Mouse (Mus musculus): ENCODE measurements at regions not wholly inside any gene's neighbourhood (a gene's known extent, or its start where the extent isn't known, plus 50 kb on each side); places are given as distances from the start of the nearest gene placed in this dataset.

DNA sequence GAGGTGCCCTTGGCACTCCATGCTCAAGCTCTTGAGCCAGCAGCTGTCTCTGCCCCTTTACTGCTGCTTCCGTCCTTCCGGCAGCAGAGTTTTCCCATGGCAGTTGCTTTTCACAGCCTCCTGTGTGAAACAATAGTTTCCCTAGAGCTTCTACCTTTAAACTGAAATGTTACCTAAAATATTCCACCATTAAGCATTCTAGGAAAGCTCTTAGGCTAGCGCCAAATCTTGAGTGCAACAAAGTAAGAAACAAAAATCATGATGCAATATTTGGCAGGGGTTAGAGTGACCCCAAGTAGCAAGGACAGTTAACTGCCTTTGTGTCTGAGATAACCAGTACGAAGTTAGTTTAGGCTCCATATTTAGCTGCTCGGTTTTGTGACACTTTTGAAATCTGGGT, 830.3 kb upstream of the Tenm2 start:
- no peak for DNase-seq (ENCODE audit: extremely low spot score in 1 of 2, low spot score in 2 of 2)
- intact Hi-C loops (cut with DNase I): no loop called here

DNA sequence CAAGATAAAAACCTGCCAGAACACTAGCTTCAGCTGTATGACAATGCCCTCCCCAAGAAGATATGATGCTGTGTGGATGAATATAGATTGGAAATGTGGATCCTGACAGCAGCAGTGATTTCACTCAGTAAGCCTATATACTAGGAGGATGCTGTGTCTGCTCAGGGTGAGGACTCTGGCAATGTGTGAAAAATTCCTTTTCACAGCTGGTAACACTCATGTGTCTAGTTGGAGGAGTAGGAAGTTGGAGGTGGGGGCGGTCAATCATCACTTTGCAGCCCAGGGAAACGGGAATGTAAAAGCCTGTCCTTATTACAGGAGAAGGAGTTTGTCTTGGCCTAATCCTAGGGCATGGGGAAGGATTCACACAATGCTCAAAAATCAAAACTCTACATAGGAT, 824.3 kb upstream of the Tenm2 start:
- no peak for DNase-seq (ENCODE audit: extremely low spot score in 1 of 2, low spot score in 2 of 2)
- intact Hi-C loops (cut with DNase I): no loop called here

DNA sequence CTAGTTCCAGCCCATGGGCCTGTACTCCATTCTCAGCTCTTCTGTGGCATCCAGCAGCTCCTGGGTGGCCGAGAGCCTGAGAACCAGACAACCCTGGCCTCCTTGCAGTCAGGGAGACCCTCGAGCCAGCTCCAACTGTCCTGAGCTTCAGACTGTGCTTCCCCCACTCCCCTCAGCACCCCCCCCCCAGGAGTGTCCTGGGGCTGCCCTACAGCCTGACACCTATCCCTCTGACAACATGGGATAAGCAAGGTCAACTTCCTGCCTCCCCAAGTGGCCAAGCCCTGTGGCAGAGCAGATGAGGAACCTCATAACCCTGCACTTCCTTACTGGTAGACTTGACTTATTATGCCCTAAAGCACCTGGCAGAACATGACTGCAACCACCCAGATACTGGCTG, 823.1 kb upstream of the Tenm2 start:
- DNase-seq (ENCODE audit: extremely low spot score in 1 of 2, low spot score in 2 of 2): no peak
- intact Hi-C loops (cut with DNase I): no loop called here

DNA sequence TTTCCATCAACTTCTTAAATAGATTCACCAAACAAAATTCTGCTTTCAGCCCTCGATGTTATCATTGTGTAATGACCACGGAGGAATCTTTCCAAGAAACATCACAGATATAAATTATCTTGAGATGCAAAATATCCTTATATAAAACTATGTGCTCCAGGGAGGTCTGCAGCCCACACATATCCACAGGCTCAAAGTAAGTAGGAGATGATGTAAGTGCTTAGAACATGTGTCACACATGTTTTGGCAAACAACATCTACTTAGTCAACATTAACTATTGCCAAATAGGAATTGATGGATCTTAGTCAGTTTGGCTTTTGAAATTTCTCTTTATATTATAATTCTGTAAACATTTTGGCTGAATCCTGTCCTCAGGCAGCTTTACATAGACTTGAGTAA, 800.8 kb upstream of the Tenm2 start:
- intact Hi-C loops (cut with DNase I): no loop called here
- no peak for DNase-seq (ENCODE audit: extremely low spot score in 1 of 2, low spot score in 2 of 2)

DNA sequence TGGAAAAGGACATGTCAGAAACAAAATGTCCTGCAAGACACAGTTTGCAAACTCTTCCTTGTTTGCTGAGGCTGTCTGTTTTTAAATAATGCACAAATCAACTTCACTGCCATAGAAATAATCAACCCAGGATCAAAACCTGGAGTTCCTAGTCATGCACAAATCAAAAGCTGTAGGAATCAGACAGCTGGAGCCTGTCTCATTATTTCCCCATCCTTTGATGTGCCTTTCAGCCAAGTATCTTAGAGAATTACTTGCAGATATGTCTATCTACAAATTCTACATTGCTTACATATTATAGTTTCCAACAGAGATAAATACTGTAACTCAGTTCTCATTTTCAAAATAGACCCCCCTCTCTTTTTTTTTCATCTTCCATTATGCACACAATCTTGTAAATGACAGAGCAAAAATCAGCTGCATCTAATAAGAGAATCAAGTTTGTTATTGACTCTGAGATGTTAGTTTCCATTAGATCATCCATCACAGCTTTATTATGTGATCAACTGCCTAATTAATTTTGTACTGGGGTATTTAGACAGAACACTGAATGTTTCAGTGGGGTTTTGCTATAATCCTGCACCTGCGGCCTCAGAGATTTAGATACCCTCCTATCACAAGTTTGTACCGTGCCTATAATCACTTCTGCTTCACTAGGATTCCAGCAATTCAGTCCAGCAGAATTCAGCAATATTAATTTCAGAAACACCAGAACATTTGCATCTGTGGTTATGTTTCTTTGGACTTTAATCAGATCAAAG, 798.9 kb upstream of the Tenm2 start:
- intact Hi-C loops (cut with DNase I): no loop called here
- DNase-seq (ENCODE audit: extremely low spot score in 1 of 2, low spot score in 2 of 2): no peak

DNA sequence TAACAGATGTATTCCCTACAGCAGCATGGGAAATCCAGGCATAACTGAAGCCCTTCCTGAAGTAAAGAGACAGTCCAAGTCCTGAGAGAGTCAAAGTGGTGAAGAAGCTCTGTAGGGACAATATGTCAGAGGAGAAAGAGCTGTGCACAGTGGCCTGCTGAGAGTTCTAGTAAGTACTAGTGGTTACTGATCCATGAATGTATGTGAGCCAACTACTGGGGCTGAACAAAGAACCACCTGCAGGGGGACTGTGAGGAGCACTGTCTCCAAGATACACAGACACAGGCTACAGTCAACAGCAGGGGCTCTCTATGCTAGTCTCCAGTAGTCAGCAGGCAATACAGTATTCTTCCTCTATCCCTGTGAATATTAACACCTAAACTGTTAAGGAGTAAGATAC, 785.9 kb upstream of the Tenm2 start:
- DNase-seq (ENCODE audit: extremely low spot score in 1 of 2, low spot score in 2 of 2): no peak
- intact Hi-C loops (cut with DNase I): no loop called here

DNA sequence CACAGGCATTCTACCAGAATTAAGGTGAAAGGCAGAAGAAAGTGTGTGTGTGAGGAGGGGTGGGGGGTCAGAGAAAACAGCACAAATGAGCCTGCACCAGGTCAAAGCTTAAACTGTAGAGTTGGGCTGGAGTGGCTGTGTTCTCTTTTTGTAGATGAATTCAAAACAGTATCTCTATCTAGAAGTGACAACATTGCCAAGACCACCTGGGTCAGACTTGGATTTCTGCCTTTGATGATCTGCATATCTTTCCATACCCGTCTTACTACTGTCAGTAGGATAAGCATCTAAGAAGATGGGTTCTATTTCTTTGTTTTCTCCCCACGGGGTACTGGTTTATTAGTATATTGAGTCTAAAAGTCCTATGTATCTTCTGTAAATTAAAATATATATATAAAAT, 742.4 kb upstream of the Tenm2 start:
- intact Hi-C loops (cut with DNase I): no loop called here
- no peak for DNase-seq (ENCODE audit: extremely low spot score in 1 of 2, low spot score in 2 of 2)

DNA sequence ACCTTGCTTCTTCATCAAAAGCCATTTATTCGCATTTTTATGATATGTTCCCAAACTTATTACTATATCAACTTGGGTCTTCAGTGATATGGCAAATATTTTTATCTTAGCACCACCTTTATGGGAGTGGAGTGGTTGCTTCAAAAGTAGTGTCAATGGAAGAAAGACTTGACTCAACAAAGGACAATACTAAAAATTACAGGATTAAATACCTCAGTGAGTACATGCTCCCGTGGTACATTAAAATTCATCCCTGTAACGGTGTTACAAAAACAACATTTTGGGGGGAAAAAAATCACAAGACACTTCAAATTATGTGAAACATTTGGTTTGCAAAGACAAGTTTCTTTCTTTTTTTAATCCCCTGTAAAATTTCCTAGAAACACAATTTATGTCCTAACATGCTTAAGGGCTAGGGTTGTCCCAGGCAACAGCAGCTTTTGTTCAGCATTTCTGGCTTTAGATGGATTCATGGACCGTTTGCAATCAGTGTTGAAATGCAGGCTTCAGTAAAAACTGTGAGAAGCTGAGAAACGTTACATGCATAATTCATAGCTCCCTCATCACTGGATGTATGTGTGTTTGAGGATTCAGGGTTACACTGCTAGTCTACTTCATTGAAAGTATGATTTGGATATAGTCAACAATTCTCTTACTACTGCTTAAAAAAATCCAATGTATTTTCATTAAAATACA, 700.8 kb upstream of the Tenm2 start:
- intact Hi-C loops (cut with DNase I): no loop called here

DNA sequence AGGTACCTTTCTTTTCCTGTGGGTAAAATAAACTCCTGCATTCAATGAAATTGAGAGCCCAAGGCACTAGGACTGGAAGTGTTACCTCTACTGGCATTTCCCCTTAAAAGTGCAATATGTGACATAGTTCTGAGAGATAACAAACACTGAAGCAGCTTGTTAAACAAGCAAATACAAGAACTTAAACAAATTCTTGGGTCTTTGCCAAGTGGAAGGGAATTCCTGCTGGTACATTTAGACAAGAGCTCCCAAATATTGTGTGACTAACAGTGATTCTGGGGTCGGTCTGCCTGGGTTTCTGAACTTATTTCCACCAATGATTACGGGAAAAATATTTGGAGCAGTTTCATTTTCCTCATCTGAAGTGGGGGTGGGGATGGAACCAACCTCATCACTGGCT, 677.4 kb upstream of the Tenm2 start:
- DNase-seq (ENCODE audit: extremely low spot score in 1 of 2, low spot score in 2 of 2): no peak
- intact Hi-C loops (cut with DNase I): no loop called here

More for the DNA sequence above, 700.8 kb upstream of the Tenm2 start:
- DNase-seq (ENCODE audit: extremely low spot score in 1 of 2, low spot score in 2 of 2): peak in 1 of 2 experiments; percentile 7

DNA sequence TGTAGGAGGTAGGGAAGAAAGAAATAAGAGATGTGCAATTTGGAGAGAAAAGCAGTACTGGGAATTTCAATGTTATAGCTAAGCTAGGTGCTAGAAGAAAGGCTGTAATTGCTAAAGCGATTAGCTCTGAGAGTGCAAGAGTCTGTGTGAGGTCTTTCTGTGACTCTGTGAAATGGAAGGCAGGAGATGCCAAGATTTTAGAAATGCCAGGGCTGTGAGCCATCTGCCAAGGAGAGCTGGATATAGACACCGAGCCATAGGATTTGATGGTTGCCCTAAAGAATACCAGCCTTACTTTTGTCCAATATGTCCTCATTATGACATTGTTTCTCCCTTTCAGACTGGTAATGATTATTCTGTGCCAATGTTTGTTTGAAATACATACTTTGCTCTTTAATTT, 669.2 kb upstream of the Tenm2 start:
- DNase-seq (ENCODE audit: extremely low spot score in 1 of 2, low spot score in 2 of 2): no peak
- intact Hi-C loops (cut with DNase I): no loop called here

DNA sequence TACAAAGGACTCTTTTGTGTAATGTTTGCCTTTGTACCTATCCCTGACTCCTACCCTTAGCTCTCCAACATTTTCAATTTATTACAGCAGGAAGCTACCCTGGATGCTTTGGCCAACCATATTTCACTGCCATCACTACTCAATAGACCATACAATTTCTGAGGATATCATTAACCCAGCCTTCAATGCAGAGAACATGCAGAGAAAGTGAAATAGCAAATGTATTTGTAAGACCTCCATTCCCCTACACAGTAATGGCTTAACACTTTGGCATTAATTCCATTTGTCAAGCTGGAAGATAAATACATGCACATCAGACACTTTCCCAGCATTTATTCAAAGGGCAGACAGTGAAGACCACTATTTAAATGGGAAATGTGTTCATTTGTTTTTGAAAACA, 661.9 kb upstream of the Tenm2 start:
- no peak for DNase-seq (ENCODE audit: extremely low spot score in 1 of 2, low spot score in 2 of 2)
- intact Hi-C loops (cut with DNase I): no loop called here

DNA sequence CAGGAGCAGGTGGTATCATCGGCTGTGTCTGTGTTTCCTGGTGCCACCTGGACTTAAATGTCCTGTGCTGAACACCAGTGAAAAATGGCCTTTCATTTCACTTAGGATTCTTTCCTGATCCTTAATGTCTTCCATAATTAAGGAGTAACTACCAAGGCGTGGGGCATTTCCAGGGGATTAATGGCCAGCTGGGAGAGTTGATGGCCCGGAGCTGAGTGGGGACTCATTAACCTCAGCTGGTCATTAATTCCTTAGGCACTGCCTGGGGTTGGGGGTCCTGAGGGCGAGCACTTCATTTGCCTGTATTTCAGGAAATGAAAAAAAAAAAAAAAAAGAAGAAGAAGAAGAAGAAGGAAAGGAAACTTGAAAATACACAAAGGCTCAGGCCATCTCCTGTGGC, 647.0 kb upstream of the Tenm2 start:
- intact Hi-C loops (cut with DNase I): no loop called here
- no peak for DNase-seq (ENCODE audit: extremely low spot score in 1 of 2, low spot score in 2 of 2)

DNA sequence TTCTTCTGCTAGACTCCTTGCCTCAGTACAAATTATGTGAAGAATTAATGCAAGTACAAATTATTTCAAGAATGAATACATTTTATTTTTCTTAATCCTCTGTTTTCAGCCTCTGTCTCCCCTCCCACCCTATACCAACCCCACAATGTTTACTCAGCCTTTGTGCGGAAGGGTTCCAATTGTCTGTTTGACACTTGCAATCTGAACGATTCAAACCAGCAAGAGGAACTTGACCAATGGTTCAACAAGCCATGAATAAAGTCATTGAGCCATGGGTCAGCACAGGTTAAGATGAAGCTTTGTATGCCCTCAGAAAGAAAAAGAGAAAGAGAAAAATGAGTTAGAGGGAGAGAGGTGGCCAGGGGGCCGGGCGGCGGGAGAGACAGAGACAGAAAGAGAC, 601.5 kb upstream of the Tenm2 start:
- intact Hi-C loops (cut with DNase I): no loop called here

DNA sequence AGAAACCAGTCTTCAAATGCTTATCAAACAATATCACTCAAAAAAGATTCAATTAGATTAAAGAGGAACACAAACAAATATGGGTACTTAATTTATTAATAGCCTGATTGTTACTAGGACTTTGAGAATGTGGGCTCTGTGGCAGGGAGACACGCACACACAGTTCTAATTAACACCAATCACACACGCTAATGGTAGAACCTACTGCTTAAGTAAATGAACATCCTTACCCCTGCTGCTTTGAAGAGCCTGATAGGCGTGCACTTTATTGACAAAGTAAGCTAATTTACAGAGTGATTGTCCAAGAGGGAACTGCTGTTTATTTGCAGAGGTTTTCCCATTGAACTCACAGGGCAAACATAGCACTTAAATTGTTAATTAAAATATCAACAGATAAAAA, 595.2 kb upstream of the Tenm2 start:
- intact Hi-C loops (cut with DNase I): no loop called here
- no peak for DNase-seq (ENCODE audit: extremely low spot score in 1 of 2, low spot score in 2 of 2)

More for the DNA sequence above, 601.5 kb upstream of the Tenm2 start:
- DNase-seq (ENCODE audit: extremely low spot score in 1 of 2, low spot score in 2 of 2): no peak

DNA sequence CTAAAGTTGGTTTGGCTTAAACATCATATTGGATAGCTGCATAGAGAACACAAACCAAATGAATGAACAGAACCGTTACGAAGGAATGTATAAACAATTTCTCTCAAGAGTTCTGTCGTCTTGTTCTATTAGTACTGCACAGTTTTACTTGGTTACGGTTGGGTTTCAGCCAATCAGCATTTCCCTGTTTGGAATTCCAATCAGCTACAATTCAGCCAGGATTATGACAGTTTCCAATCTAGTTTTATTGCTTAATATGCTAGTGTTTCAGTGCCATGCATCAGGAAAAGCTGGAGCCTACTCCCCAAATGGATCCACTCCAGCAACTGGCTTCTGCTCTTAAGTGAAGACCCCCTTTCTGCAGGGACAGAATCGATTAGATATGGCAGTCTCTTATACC, 571.0 kb upstream of the Tenm2 start:
- intact Hi-C loops (cut with DNase I): no loop called here

DNA sequence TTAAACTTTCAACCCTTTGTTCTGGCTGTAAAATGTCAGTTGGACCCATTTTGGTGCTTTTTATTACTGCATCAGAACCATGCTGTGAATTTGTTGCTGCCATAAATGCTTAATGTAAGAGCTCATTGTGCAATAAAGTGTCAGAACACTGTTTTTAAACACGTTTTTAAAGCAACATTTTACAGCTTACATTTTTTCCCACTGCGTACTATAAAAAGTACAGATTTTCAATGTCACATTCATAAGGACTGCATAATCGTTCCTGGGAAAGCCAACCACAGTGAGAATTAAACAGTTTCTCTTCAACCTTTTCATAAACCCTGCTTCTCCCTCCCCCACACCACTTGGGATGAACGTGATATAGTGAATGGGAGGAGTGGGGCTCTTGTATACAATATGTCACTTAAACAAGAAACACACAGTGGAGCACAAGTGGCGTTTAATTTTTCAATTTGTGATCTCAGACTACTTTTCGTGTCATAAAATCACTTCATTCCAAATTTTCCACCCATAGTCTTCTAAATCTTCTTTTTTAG, 563.1 kb upstream of the Tenm2 start:
- intact Hi-C loops (cut with DNase I): no loop called here
- DNase-seq (ENCODE audit: extremely low spot score in 1 of 2, low spot score in 2 of 2): no peak

More for the DNA sequence above, 571.0 kb upstream of the Tenm2 start:
- no peak for DNase-seq (ENCODE audit: extremely low spot score in 1 of 2, low spot score in 2 of 2)

DNA sequence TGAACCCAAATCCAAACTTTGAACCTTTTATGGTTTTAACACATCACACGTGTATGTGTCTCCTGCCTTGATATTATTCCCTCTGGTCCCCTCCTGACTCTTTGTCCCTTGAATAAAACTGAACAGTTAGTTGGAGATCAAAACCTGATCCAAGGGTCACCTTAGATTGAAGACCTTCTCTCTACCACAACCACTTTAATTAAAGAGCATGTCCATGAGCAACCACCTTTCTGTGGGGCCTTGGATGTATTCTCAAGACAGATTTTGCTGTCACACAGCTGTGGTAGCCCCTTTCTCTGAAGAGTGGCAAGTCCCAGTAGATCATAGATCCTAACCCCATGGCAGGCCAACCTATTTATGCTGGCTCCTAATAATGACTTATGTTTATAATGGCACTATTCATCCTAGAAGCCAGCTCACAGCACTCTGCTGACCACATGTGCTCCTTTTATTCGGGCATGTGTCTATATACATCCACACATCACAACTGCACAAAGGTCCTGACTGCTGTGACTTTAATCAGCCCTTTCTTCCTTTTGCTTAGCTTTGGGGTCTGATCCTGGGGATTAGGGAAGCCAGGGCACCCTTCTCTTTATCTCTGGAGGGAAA, 536.8 kb upstream of the Tenm2 start:
- intact Hi-C loops (cut with DNase I): no loop called here
- no peak for DNase-seq (ENCODE audit: extremely low spot score in 1 of 2, low spot score in 2 of 2)

DNA sequence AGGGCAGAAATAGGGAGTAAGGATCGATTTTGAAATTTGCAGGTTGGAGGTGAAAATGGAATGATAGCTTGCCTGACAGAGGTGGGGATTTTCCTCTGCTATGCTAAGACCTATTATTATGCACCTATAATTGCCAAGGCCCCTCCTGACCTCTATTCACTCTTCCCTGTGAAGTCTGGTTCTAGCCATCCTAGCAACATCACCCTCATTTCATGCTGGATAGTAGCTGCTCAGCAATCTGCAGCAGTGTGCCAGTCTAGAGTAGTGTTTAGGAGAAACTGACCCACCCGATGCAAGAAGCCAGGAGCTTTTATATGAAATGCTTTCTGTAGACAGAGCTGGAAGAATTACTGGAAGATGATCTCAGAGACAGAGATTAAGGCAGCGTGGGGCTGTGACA, 535.1 kb upstream of the Tenm2 start:
- intact Hi-C loops (cut with DNase I): no loop called here
- DNase-seq (ENCODE audit: extremely low spot score in 1 of 2, low spot score in 2 of 2): no peak

DNA sequence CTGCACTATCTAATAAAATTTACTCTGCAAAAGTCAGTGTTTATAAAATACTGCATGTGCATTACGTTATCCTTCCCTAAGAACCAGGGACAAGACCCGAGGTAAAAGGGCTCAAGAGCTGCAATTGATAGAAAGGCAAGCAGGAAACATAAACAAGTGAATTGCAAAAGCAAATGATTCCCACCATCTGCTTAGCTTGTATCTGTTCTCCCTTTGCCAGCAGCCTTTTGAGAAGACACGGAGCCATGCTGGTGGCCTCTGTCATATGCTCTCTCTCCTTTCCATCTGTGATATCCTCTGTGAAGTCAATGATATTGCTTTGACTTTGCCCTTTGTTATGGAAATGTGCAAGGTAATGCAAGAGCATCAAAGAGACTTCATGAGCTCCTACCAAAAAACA, 532.4 kb upstream of the Tenm2 start:
- intact Hi-C loops (cut with DNase I): no loop called here
- DNase-seq (ENCODE audit: extremely low spot score in 1 of 2, low spot score in 2 of 2): no peak

DNA sequence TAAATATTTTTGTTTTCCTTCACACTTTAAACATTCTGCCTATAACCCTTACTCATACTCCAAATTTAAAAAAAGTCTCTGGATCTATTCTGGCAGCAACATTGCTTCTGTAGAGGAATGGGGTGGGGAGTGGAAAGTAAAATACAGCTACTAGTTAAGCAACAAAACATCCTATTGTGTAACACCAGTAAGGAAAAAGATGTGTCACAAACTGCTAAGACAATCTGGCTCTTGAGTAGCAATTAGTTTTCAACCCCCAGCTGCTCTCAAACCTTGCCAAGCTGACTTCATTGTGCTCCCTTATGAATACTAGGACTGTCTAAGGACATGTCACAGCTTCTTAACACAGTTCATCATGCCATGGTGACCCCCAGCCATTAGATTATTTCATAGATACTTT, 500.2 kb upstream of the Tenm2 start:
- intact Hi-C loops (cut with DNase I): no loop called here
- no peak for DNase-seq (ENCODE audit: extremely low spot score in 1 of 2, low spot score in 2 of 2)
